Mouse (Mus musculus) mouse embryonic stem cell (cell line): ENCODE measurements at regions not wholly inside any gene's neighbourhood (a gene's known extent, or its start where the extent isn't known, plus 50 kb on each side); places are given as distances from the start of the nearest gene placed in this dataset.

ENCODE experiments used
- in situ Hi-C, 2 experiments: fragments of 300-500 bp; cut with MboI; formaldehyde crosslinking; loops; 1 replicate in 1 of 2; 3 replicates in 1 of 2; pipeline ENCODE4 v1.14.3; 2019 to 2020; ENCODE audit warnings: low sequenced_read_pairs in 2 of 2, low pct_unique_long_range_greater_than_20kb in 1 of 2, mixed read lengths in 1 of 2; ENCODE audit not compliant: unreplicated experiment in 1 of 2

DNA sequence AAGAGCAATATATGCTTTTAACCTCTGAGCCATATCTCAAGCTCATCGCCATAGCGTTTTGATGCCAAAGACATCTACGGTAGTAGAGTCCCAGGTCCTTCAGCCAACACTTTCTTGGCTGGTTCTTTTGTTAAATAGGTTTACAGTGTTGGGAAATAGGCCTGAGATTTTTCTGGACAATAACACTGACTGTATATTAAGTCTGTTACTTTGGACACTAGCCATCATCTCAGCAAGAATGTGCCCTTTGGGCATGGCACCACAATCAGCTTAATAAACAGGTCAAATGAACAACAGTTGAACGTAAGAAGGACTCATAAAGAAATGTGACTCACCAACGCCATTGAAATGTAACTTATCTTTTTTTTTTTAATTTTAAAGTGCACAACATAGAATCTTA is 68.6 kb upstream of the Adamts9 start:
- in situ Hi-C loops = no loop called here

DNA sequence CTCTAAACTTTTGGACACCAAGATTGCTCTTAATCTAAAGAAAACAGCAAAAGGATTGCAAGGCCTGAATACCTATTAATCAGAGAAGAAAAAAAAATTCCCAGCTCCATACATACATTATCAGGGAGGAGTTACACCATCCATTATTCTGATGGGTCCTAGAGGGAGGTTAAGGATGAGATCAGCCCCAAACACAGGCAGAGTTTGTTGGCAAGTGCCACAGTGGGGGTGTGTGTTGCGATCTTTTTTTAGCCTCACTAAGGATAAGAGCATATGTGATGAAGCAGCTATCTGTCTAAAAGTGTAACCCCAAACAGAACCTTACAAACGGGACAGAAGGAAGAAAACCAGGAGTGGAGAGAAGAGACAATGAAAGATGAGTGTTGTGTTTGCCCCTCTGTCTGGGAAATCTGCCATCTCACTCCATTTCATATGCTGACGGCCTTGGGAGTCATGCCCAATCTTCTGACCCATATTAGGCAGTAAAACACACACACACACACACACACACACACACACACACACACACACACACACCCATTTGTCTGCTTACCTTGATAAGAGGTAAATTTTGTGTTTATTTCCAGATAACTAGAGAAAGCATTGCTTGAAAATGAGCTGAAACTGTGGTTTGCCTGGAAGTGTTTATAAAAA is 61.4 kb upstream of the Adamts9 start:
- in situ Hi-C loops = no loop called here

GRCm38 (mm10) chr6:93003812-93004211 is 60.5 kb upstream of the Adamts9 start:
- in situ Hi-C loops = no loop called here

- in situ Hi-C loops = no loop called here
Measured at GRCm38 (mm10) chr6:92993647-92994046, 50.4 kb upstream of the Adamts9 start.
